Mouse (Mus musculus) neural tube, embryonic 14.5 days (tissue): ENCODE results near the gene Rbm31y. TPM values are rescaled to one million over a fixed set of nuclear protein-coding genes. Genes with fewer than 3 reads are reported as not detected.
"Not testable (repeated sequence)": the region's sequence is repeated elsewhere in the genome, so short reads cannot be mapped to it uniquely, and the experiment has no call there.

Source experiments
- ATAC-seq: fragments of 200-750 bp; cut with Nextera tagmentation; 2 replicates; pipeline ENCODE4 v1.8.0; 2017; ENCODE audit warnings: low read depth, mild to moderate bottlenecking, moderate TSS enrichment, moderate library complexity
- H3K27ac ChIP-seq: fragments of 300-500 bp; sonication (generic); 2 replicates; pipeline ENCODE4 v1.5.1; 2014; ENCODE audit warnings: low read depth, mild to moderate bottlenecking, control low read depth, low read length, moderate library complexity, mixed read lengths
- H3K27me3 ChIP-seq: fragments of 300-500 bp; sonication (generic); 2 replicates; pipeline ENCODE4 v1.6.1; 2014; ENCODE audit warnings: low read length; ENCODE audit not compliant: control insufficient read depth, insufficient read depth
- H3K36me3 ChIP-seq: fragments of 300-500 bp; sonication (generic); 2 replicates; pipeline ENCODE4 v1.6.1; 2014; ENCODE audit warnings: low read length, mixed read lengths; ENCODE audit not compliant: control insufficient read depth, insufficient read depth
- H3K4me1 ChIP-seq: fragments of 300-500 bp; sonication (generic); 2 replicates; pipeline ENCODE4 v1.6.1; 2014; ENCODE audit warnings: low read length; ENCODE audit not compliant: control insufficient read depth, insufficient read depth
- H3K4me2 ChIP-seq: fragments of 300-500 bp; sonication (generic); 2 replicates; pipeline ENCODE4 v1.6.1; 2014; ENCODE audit warnings: mild to moderate bottlenecking, low read depth, low read length, control low read depth
- H3K4me3 ChIP-seq: fragments of 300-500 bp; sonication (generic); 2 replicates; pipeline ENCODE4 v1.5.1; 2014; ENCODE audit warnings: low read depth, low read length, control low read depth, mixed read lengths
- H3K9ac ChIP-seq: fragments of 300-500 bp; sonication (generic); replicated peaks from 2 replicates; pipeline ENCODE4 v1.6.1; 2014; ENCODE audit warnings: low read depth, mild to moderate bottlenecking, control low read depth, low read length, mixed read lengths
- H3K9me3 ChIP-seq: fragments of 300-500 bp; sonication (generic); 2 replicates; pipeline ENCODE4 v1.6.1; 2016; ENCODE audit warnings: low read length; ENCODE audit not compliant: control insufficient read depth
- WGBS: fragments of 180-500 bp; shearing (Covaris S2); extraction: QIAGEN DNeasy Blood & Tissue Kit; methylation state at CpG from one replicate; pipeline ENCODE4 v1.1.7; 2014; 5-methylcytosine and 5-hydroxymethylcytosine counted together
- polyA plus RNA-seq: library from polyadenylated mRNA; unstranded; fragments of >200 nt; fragmentation: Nextera tagmentation; extraction: Ambion mirVana; gene quantifications from 2 replicates; pipeline ENCODE4 v1.2.1, GENCODE M21; 2014

Gene Rbm31y
- polyA plus RNA-seq = not detected in 2 replicates

GRCm38 (mm10) chrY:17400461-17400860, at the start of gene Rbm31y:
Gene Rbm31y, plus strand, starts transcription at chrY:17400761.
- not testable (repeated sequence) for H3K9ac ChIP-seq, ATAC-seq, H3K36me3 ChIP-seq, H3K9me3 ChIP-seq, H3K4me3 ChIP-seq, H3K4me2 ChIP-seq, H3K27ac ChIP-seq, H3K27me3 ChIP-seq, H3K4me1 ChIP-seq
- WGBS = no CpG with 5 or more reads among the region's 11 CpGs
